Mouse (Mus musculus) G1E (cell line): ENCODE data around the gene Hoxc9.

Source experiments
- CTCF ChIP-seq: IDR thresholded peaks from 2 replicates; pipeline ENCODE4 v1.5.1; 2012; ENCODE audit warnings: low read depth, low read length, inconsistent platforms, mixed read lengths
- GATA1 ChIP-seq: IDR thresholded peaks from 2 replicates; pipeline ENCODE4 v1.6.1; 2012; ENCODE audit warnings: borderline replicate concordance, low read length, inconsistent platforms, mixed read lengths
- GATA2 ChIP-seq: IDR thresholded peaks from 2 replicates; pipeline ENCODE4 v1.6.1; 2012; ENCODE audit warnings: low read depth, low read length, inconsistent platforms, borderline replicate concordance
- POLR2AphosphoS5 ChIP-seq: IDR thresholded peaks from 2 replicates; pipeline ENCODE4 v1.6.1; 2012; ENCODE audit warnings: low read depth, low read length, inconsistent platforms; ENCODE audit not compliant: insufficient replicate concordance
- TAL1 ChIP-seq: conservative IDR thresholded peaks from 2 replicates; pipeline ENCODE4 v1.6.1; 2012; ENCODE audit warnings: low read depth, low read length, inconsistent platforms, mixed read lengths

DNA sequence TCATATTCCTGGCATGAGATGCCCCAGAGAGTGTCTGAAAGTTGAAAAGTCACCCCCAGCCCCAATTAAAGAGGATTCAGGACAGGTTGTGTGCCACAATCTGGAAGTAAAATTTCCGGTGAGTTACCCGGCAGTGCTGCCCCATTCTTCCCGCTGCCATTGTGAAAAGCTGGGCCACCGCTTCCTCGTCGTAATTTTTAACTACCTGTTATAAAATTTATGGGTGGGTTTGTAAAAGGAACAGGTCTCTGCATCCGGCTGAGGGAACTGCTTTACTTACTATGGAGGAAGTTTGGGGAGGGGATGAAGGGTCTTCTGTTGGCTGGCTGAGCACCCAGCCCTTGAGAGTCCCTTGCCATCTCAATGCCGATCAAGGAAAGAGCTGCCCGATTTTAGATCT, 20.3 kb downstream of the Hoxc9 start:
- no peak for TF ChIP-seq CTCF
- TF ChIP-seq GATA1 = no peak
- no peak for TF ChIP-seq GATA2
- TF ChIP-seq TAL1 = no peak
- TF ChIP-seq POLR2AphosphoS5 = no peak
